Mouse (Mus musculus) kidney, adult 2 months (tissue): ENCODE data around the gene Spock1.

ENCODE experiments used
- CTCF ChIP-seq: fragments of 200-500 bp; conservative IDR thresholded peaks from 2 replicates; pipeline ENCODE4 v1.5.1; 2011; ENCODE audit warnings: low read depth, mild to moderate bottlenecking, control low read depth, low read length, moderate library complexity, mixed read lengths; ENCODE audit not compliant: insufficient read depth, insufficient read length
- POLR2A ChIP-seq: fragments of 200-500 bp; IDR thresholded peaks from one replicate; pipeline ENCODE4 v1.6.1; 2011; ENCODE audit warnings: low read depth, low read length, control low read depth

- no peak for TF ChIP-seq CTCF
- no peak for TF ChIP-seq POLR2A
Observed at GRCm38 (mm10) chr13:57870058-57870457, 38.1 kb downstream of the Spock1 start.
